Mouse (Mus musculus) brain, adult 2 months (tissue): ENCODE data around the gene Alkbh4.
"Not testable (repeated sequence)": the region's sequence is repeated elsewhere in the genome, so short reads cannot be mapped to it uniquely, and the experiment has no call there.

Source experiments
- DNase-seq: peaks from one replicate; pipeline ENCODE4 v3.0.0; 2011; ENCODE audit warnings: low read depth, low spot score

Gene Alkbh4

DNA sequence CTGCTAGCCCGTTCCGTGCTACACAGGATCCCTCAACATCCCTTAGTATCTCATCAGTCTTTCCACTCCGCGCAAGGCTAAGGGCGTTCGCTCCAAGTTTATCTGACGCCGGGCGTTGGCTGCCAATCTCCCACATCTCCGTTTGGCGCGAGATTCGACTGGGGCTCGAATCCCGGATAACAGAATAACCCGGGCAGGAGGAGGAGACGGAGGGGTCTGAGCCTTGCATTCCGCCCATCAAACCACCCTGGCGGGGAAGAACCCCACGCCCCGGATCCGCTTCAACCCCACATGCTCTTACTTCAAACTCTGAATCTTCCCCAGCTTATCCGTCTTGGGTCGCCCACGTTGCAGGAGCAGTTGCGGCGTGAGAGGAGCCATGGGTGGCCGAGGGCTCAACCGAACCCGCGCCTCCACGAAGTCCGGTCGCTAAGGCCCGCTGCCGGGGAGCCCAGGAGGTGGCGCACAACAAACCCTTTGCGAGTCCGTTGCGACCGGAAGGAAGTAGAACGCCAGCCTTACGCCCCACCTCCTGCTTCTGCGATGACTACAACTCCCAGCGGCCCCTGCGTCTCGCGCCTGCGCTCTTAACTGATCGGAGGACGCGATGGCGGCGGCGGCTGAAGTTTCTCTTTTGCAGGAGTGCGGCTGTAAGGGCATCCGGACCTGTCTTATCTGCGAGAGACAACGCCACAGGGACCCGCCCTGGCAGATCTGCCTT, at the start of gene Alkbh4, which contains the start of gene Lrwd1:
TSS of gene Alkbh4 (plus strand) at position 576 of the 721 bp plus-strand sequence.
TSS of gene Lrwd1 (minus strand) at position 504 of the 721 bp plus-strand sequence.
- DNase-seq: peak; percentile 99

DNA sequence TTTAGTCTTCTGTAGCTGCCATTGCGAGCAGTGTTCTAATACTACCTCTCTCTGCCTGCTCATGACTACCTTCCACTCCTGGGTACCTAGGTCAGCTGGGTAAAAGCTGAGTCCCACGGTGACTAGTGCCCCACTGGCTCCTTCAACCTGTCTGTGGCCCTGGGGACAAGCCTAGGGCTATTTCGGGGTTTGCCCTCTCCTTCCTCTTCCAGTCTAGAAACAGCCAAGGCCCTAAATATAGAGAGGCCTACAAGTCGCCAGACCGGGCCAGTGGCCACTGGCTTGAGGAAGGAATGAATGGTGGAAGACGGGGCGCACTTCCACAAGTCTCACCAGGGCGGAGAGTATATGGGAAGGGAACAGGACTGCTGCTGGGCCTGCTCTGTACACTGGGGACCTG, 49.7 kb upstream of the Alkbh4 start:
- DNase-seq: no peak

DNA sequence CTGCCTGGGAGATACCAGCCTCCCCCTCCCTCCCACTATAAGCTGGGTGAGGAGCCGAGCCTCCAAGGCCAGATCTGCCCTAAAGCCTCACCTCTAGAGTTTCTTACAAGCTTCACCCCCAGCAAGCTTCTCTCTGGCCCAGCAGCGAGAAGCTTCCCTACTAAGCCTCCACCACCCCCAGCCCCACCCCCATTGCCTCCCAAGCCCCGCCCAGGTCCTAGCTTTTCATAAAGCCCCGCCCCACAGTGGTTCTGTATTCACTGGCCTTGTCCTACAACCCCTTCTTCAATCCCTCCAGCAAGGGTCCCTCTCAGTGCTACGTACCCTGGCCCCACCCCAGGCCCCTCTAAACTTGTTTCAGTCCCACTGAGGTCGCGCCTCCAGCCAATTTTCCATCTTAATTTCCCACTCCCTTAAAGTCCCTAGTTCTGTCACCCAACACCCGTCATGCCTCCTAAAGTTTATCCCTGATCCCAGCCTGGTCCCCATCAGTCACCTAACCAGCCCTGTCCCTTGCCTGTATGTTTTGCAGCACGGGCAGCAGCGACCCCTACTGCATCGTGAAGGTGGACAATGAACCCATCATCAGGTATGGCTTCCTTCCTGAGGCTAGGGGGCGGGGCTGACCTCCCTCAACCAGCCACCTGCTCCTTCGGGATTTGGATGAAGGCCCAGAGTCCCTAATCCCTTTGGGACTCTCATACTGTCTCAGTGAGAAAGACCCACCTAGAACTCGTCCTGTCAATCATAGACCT, 46.9 kb upstream of the Alkbh4 start:
- no peak for DNase-seq

DNA sequence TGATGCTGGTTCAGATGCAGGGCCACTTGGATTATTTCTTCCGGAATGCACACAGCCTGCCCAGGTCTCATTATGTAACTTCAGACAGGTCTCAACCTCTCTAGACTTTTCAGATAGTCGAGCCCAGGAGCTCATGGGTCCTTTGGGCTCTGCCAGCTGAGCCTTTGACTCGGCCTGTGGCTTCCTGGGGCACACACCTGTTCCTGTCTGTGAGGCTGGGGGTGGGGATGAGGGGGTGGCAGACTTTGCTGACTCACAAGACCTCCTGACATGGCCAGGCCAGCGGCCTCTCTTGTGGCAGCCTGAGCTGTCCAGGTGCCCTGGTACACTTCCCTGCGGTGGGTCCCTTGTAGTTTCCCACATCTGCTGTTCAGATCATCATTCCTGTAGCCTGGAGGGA, 44.0 kb upstream of the Alkbh4 start:
- no peak for DNase-seq

DNA sequence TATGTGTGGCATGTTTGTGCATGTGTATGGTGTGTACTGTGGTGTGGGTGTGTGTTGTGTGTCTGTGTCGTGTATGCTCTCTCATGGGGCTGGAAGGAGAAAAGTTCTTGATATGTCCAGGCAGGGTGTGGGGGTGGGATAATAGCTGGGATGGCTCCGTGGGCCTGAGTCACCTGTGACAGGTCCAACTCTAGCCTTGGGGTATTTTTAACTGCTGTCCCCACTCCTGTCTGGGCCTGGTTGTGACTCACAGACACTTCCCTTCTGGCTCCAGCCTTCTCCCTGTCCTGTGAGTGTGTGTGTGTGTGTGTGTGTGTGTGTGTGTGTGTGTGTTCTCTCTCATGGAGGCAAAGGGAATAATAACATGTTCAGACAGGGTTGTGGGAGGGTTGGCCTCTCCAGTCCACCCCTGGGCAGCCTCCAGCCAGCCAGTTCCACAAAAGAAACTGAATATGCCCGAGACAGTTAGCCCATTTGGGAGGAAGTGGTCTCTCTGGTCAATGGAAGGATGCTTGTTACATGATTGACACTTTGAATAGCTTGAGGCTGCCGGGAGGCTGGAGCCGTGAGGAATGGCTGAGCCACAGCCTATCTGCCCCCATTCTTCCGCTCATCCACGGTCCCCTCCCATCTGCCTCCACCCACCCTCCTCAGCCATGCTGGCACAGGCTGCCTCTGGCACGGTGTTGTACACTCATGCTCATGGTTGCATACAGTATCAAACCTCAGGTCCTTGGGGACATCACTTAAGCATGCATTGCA, 41.5 kb upstream of the Alkbh4 start:
- peak; percentile 75 for DNase-seq

DNA sequence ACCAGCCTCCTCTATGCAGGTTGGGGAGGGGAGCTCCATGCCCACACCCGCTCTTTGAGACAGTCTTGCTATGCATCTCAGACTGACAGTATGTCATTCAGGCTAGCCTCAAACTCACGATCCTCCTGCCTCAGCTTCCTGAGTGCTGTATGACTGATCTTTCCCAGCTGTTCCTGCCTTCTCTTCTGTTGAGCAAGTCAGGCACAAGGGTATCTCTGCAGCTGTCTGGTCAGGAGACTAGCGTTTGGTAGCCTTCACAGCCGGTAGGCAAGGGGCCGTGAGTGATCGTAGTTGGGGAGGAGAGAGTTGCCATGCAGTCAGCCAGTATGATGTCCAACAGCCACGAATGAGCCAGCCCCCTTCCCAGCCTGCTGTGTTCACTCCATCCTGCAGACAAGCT, 40.9 kb upstream of the Alkbh4 start:
- no peak for DNase-seq

DNA sequence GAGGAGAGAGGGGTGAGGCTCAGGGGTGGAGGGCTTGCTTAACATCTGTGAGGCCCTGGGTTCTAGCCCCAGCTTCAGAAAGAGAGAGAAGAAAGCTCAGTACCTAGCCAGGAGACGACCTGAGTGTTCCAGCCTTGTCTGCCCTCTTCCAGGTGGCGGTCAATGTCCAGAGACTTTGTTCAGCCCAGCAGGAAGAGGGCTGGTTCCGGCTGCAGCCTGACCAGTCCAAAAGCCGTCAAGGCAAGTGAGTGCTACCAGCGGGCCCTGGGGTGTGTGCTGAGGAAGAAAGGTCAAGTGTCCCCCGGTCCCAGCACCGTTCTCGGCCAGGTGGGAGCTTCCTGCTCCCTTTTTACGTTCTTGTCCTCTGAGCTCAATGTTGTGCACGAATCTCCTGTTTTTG, 37.4 kb upstream of the Alkbh4 start:
- DNase-seq: no peak

DNA sequence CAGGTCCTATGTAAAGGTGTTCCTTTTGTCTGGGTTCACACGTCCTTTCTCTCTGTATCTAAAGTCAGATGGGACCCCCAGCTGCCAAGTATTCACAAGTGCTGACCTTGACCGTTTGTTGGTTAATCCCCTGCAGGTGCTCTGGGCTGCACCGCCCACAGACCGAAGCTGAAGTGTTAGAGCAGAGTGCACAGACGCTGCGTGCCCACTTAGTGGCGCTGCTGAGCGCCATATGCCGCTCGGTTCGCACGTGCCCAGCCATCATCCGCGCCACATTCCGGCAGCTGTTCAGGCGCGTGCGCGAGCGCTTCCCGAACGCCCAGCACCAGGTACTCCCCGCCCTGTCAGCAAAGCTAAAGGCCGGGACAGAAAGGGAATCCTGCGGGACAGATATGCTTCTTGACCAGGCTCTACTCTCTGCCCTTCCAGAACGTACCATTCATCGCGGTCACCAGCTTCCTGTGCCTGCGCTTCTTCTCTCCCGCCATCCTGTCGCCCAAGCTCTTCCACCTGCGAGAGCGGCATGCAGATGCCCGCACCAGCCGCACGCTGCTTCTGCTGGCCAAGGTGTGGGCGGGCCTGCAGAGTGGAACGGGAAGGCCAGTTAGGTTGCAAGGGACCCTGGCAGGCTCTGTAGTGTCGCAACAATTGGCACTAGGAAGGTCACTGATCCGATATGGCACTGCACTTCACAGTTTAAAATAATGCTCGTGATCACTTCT, 33.7 kb upstream of the Alkbh4 start:
- peak; percentile 93 for DNase-seq

DNA sequence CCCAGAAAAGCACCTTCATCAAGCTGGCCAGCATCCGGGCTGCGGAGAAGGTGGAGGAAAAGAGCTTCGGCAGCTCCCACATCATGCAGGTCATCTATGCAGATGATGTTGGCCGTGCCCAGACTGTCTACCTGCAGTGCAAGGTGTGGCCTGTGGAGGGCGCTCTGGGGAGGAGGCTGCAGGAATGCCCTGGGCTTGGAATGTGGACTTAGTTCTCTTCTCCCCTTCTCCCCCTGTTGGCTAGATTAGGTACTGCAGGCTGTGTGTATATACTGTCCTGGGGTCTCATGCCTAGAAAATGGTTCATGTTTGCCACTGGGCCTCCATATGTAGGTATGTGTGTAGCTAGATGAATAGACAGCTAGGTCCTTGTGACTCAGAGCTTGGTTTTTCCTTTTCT, 31.4 kb upstream of the Alkbh4 start:
- DNase-seq: no peak

DNA sequence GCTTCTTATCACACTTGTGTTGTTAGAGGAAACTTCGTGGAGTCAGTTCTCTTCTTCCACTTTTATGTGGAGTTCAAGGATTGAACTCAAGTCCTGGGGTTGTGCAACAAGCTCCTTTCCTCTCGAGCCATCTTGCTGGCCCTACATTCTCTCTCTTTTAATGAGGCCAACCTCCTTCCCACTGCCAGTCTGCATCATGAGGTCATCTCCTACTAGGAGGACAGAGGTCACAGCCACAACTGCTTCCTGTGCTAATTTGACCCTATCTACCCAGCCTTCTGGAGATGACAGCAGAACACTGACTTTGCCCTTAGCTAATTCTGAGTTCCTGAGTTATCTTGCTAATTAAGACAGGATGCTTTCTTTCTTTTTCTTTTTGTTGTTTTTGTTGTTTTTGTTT, 27.5 kb upstream of the Alkbh4 start:
- DNase-seq: no peak

DNA sequence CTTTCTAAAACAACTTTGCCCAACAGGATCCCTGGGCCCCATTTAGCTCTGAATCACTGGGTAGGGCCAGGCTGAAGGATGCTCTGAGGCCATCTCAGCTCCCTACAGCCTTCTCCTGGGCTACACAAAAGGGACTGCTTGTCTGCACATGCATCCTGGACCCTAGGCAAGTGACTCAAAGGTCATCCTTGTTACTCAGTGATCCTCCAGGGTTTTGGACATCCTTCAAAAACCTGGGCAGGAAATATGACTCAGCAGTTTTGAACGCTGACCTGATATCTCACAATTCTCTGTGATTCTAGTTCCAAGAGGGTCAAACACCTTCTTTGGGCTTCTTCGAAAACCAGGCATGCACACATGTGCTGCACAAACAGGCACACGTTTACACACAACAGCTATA, 26.9 kb upstream of the Alkbh4 start:
- no peak for DNase-seq

DNA sequence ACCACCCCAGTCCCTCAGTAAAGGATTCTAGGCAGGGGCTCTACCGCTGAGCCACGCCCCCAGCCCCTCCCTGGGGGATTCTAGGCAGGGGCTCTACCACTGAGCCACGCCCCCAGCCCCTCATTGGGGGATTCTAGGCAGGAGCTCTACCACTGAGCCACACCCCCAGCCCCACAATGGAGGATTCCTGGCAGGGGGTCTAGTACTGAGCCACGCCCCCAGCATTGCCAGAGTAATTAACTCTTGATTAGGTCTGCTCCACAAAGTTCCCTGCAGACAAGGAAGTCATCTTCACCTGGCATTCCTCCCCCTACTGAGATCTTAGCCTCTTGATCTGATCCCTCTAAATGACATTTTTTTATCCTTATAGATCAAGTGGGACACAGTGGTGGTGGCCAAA, 22.4 kb upstream of the Alkbh4 start:
- DNase-seq: not testable (repeated sequence)

DNA sequence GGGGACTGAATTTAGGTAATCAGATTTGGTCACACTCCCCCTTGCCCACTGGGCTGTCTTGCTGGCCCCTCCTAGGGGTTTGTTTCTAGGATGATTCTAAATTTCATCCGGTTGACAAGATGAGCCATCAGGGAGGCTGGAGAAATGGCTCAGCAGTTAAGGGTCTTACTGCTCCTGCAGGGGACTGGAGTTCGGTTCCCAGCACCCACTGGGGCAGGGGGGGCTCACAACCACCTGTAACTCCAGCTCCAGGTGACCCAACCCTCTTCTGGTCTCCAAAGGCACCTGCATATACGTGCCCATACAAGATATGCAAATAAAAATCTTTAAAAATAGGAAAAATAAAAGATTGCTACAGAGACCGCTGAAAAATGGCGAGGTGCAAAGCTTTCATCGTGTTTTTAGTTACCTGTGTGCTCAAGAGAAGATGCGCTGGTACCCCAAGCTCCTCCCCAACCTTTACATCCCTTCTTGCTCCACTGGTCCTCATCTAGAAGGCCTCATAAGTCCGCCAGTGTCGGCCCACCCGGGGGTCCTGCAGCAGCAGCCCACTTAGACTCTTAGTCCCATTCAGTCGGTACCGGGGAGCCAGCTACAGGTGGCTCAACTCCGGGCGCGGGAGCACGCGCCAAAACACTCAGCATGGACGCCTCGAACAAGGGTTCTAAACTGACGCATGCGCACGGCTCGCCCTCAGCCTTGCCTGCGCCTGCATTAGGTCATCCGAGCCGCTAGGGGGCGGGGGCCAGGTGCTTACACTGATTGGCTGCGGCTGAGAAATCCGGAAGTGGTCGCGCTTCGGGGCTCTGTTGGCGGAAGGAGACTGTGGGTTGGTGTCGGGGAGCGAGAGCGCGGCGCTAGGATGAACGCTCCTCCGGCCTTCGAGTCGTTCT, 19.8 kb upstream of the Alkbh4 start, which contains the start of gene Polr2j:
TSS of gene Polr2j (plus strand) at position 741 of the 893 bp plus-strand sequence.
- peak; percentile 98 for DNase-seq

DNA sequence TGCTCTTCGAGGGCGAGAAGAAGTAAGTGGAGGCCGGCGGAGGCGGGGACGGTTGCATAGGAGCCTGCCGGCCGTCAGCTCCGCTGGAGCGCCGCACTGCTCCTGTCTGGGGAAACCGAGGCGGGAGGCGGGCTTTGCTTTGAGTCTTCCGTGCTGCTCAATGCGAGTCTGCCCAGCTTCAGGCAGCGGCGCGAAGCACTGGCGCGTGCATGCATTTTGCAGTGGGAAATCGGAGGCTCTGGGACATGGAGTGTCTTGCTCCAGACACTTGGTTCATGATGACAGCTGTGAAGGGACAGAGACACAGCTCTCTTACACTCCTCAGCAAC, 19.2 kb upstream of the Alkbh4 start:
- no peak for DNase-seq

DNA sequence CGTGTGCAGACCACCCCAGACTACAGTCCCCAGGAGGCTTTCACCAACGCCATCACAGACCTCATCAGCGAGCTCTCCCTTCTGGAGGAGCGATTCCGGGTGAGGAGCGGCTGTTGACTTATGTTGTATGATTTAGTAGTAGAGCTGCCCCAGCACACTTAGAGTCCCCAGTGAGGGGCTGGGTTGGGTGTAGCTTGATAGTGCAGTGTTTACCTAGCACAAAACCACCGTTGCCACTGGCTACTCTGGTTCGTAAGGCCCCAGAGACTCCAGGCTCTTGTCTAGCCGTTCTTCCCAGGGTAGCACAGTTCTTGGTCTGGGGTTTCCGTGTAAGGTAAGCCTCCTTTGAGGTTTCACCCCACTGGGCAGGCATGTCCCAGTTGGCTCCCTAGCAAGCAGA, 13.8 kb upstream of the Alkbh4 start:
- no peak for DNase-seq

DNA sequence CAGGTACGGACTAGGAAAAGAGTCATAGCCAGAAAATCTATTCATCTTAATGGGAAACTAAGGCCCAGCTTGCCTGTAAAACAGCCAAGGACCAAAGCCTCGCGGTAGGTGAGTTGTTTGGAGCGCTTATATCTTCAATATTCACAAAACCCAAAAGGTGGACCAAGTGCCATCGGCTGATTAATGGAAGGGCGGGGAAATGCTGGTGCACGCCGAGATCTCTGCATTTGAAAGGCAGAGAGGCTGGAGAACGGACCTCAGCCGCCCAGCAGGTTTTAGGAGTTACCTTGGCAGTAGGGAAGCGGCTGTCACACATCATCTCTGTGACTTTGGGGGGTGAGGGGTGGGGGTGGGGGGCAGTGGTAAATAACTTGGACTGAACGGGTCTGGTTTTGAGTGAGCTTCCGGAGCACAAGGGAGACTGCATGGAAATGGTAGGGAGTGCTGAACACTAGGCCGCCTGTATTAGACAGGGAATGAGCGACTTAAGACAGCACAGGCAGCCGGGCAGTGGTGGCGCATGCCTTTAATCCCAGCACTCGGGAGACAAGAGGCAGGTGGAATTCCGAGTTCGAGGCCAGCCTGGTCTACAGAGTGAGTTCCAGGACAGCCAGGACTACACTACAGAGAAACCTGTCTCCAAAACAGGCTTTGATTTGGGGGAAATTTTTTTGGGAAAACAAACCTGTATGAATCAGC, 495 bp downstream of the Alkbh4 start:
- DNase-seq: peak; percentile 17

DNA sequence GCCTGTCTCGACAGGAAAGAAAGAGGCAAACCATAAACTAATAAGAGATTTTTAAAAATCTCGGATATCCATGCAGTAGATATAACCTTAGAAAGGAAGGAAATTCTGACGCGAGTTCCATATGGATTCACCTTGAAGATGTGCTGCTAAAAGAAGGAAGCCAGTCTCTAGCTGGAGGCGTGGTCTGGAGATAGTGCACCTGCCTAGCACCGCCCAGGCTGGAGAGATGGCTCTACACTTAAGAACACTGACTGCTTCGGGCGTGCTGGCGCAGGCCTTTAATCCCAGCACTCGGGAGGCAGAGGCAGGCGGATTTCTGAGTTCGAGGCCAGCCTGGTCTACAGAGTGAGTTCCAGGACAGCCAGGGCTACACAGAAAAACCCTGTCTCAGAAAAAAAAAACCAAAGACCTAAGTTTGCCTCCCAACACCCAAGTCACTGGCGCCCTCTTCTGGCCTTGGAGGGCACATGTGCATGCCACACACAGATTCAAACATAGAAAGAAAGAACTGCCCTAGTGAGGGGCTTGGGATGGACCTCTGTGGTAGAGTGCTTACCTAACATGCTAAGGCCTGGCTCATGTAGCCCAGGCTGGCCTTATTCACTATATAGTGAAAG, 1.8 kb downstream of the Alkbh4 start:
- peak; percentile 62 for DNase-seq

DNA sequence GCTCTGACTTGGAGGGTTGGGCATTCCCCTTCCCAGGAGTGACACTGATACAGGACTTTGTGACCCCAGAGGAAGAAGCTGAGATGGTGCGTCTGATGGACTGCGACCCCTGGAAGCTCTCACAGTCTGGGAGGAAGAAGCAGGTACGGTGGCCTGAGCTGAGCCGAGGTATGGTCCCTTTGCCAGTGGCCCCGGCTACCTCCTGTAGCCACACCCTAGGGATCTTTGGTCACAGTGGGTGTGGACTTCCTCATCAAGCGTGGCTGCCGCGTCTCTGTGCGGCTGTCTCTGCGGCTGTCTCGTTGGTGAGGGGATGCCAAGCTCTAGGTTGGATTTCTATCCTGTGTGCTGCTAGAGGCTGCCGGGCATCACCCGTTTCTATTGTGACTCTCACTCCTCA, 3.4 kb downstream of the Alkbh4 start:
- DNase-seq: no peak

DNA sequence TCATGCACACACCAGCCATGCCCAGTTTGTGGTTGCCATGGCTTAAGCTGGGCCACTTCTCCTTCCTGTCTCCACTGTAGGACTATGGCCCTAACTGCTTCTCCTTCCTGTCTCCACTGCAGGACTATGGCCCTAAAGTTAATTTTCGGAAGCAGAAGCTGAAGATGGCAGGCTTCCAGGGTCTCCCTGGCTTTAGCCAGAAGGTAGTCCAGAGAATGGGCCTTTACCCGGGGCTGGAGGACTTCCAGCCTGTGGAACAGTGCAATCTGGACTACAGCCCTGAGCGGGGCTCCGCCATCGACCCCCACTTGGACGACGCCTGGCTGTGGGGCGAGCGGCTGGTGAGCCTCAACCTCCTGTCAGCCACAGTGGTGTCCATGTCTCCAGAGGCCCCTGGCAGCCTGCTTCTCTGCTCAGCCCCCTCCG, 4.1 kb downstream of the Alkbh4 start:
- peak; percentile 50 for DNase-seq

DNA sequence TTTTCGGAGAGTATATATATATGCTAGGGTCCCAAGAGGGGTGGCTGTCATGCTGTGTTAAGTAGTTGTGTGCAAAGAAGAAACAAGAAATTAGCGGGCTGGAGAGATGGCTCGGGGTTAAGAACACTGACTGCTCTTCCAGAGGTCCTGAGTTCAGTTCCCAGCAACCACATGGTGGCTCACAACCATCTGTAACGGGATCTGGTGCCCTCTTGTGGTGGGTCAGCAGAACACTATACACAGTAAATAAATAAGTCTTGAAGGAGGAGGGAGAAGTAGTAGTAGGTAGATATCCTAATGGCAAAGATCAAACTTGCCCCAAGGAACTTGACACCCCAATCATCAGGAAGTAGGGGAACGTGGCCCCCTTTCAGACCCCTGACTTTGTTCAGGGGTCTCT, 6.8 kb downstream of the Alkbh4 start:
- no peak for DNase-seq
